Mouse (Mus musculus) CH12.LX (cell line): ENCODE data around the gene Gm21190. TPM values are rescaled to one million over a fixed set of nuclear protein-coding genes. Genes with fewer than 3 reads are reported as not detected.
A peak's percentile ranks its signal among the peaks of the same experiment; 100 is the strongest.
"Not testable (repeated sequence)": the region's sequence is repeated elsewhere in the genome, so short reads cannot be mapped to it uniquely, and the experiment has no call there.

ENCODE experiments used
- DNase-seq: peaks from one replicate; pipeline ENCODE4 v3.0.0-alpha.2; 2013; ENCODE audit errors: extremely low read depth
- H3K27ac ChIP-seq: 2 replicates; pipeline ENCODE4 v1.5.1; 2012; ENCODE audit warnings: low read depth, mild to moderate bottlenecking, control low read depth, moderate library complexity; ENCODE audit not compliant: insufficient read depth
- H3K27me3 ChIP-seq: replicated peaks from 2 replicates; pipeline ENCODE3; 2012; ENCODE audit warnings: inconsistent platforms
- H3K36me3 ChIP-seq, 2 experiments: replicated peaks in 1 of 2; 2 replicates each; pipeline versions ENCODE3 to v1.6.1; 2012; ENCODE audit warnings: inconsistent platforms in 1 of 2, low read length in 1 of 2, mild to moderate bottlenecking in 1 of 2, mixed read lengths in 1 of 2, moderate library complexity in 1 of 2; ENCODE audit not compliant: control insufficient read depth in 1 of 2, insufficient read depth in 1 of 2
- H3K4me1 ChIP-seq, 2 experiments: 2 replicates each; pipeline ENCODE4 v1.6.1; 2012; ENCODE audit warnings: inconsistent platforms in 1 of 2, moderate library complexity in 1 of 2; ENCODE audit not compliant: insufficient read depth in 2 of 2, control insufficient read depth in 1 of 2
- H3K4me2 ChIP-seq: 2 replicates; pipeline ENCODE4 v1.6.1; 2012; ENCODE audit warnings: low read depth, mild to moderate bottlenecking, control low read depth; ENCODE audit not compliant: poor library complexity, insufficient read depth, severe bottlenecking
- H3K4me3 ChIP-seq, 3 experiments: fragments of 150-350 bp in 1 of 3; sonication (generic) in 1 of 3; replicated peaks in 1 of 3; 2 replicates each; pipeline versions ENCODE3 to v1.5.1; 2011 to 2012; ENCODE audit warnings: low read depth in 2 of 3, low read length in 2 of 3, mild to moderate bottlenecking in 2 of 3, moderate library complexity in 2 of 3, control low read depth in 1 of 3, improper control_type of control experiment in 1 of 3, inconsistent platforms in 1 of 3, mixed read lengths in 1 of 3; ENCODE audit not compliant: poor library complexity in 1 of 3
- H3K79me2 ChIP-seq: replicated peaks from 2 replicates; pipeline ENCODE4 v1.6.1; 2012; ENCODE audit warnings: mild to moderate bottlenecking, moderate library complexity; ENCODE audit not compliant: control insufficient read depth, poor library complexity, insufficient read depth, severe bottlenecking; ENCODE audit errors: extremely low read depth
- H3K9ac ChIP-seq: 2 replicates; pipeline ENCODE4 v1.6.1; 2012; ENCODE audit warnings: low read depth, mild to moderate bottlenecking, control low read depth, moderate library complexity; ENCODE audit not compliant: insufficient read depth
- H3K9me3 ChIP-seq: replicated peaks from 2 replicates; pipeline ENCODE3; 2012; ENCODE audit warnings: low read length, inconsistent platforms, mixed read lengths
- CHD2 ChIP-seq: IDR thresholded peaks from 2 replicates; pipeline ENCODE4 v1.6.1; 2011; ENCODE audit warnings: low read length, improper control_type of control experiment
- CTCF ChIP-seq, 2 experiments: IDR thresholded peaks in 1 of 2; conservative IDR thresholded peaks in 1 of 2; 2 replicates each; pipeline ENCODE4 v1.5.1; 2011 to 2012; ENCODE audit warnings: low read depth in 2 of 2, low read length in 2 of 2, improper control_type of control experiment in 1 of 2, inconsistent platforms in 1 of 2, mild to moderate bottlenecking in 1 of 2, moderate library complexity in 1 of 2
- MAX ChIP-seq: IDR thresholded peaks from 2 replicates; pipeline ENCODE4 v1.6.1; 2011; ENCODE audit warnings: low read length, improper control_type of control experiment
- NRF1 ChIP-seq: IDR thresholded peaks from 2 replicates; pipeline ENCODE4 v1.6.1; 2014; ENCODE audit warnings: low read depth, mild to moderate bottlenecking, inconsistent platforms, low read length, improper control_type of control experiment, moderate library complexity
- RAD21 ChIP-seq: IDR thresholded peaks from 2 replicates; pipeline ENCODE4 v1.6.1; 2011; ENCODE audit warnings: low read depth, mild to moderate bottlenecking, low read length, improper control_type of control experiment, moderate library complexity
- RCOR1 ChIP-seq: conservative IDR thresholded peaks from 2 replicates; pipeline ENCODE4 v1.6.1; 2012; ENCODE audit warnings: low read depth, mild to moderate bottlenecking, inconsistent platforms, low read length, improper control_type of control experiment
- SMC3 ChIP-seq: IDR thresholded peaks from 2 replicates; pipeline ENCODE4 v1.6.1; 2011; ENCODE audit warnings: low read depth, low read length, improper control_type of control experiment
- dilution Hi-C: fragments of 300-500 bp; cut with MboI; formaldehyde crosslinking; loops from 2 replicates; pipeline ENCODE4 v1.14.3; 2020; ENCODE audit warnings: low sequenced_read_pairs; ENCODE audit not compliant: extremely low pct_unique_long_range_greater_than_20kb, extremely low pct_ligation_motif_present
- in situ Hi-C: fragments of 300-500 bp; cut with MboI; formaldehyde crosslinking; loops from 3 replicates; pipeline ENCODE4 v1.14.3; 2019; ENCODE audit warnings: low sequenced_read_pairs, low pct_ligation_motif_present, low pct_unique_long_range_greater_than_20kb, mixed read lengths
- polyA plus RNA-seq: library from polyadenylated mRNA; unstranded; fragments of >175 nt; gene quantifications from 2 replicates; pipeline ENCODE4 v1.2.1, GENCODE M21; 2012; ENCODE audit warnings: low read depth; ENCODE audit not compliant: insufficient read length
- total RNA-seq, 2 experiments: library from RNA; depleted of rRNA; stranded (reverse); fragments of 300-350 nt in 1 of 2; fragments of >200 nt in 1 of 2; gene quantifications; 2 replicates each; pipeline ENCODE4 v1.2.3; 2012 to 2014

The Gm21190 gene
- total and polyA plus RNA-seq, 3 experiments: not detected

DNA sequence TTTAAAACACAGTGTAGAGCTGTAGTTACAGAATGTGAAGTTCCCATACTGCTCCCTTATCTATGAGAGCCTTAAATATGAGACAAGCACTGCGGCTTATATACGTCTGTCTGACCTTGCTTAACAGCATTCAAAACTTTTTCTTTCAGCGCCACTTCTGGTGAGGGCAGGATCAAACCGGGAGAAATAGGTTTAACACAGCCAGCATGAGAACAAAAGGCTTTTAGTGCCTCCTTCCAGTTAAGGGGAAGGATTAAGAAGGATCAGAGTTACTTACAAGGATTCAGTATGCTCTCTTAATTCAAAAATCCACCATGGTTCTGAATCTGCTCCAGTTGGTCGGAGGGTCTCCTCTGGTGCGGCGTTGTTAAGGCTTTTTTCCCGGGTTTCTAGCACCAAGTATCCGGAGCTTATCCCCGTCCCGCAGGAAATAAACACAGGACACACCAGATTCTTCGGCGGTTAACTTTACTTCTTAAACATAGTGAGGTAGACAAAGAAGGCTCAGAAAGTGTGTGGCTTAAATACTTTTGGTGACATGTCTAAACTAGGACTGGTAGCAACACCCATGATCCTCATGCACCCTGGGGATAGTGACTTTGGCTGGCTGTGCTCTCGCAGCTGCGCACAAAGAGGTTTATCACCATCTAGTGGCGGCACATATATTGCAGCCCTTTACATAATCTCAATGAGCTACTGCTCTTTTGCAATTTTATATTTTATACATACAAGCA, 22.3 kb downstream of the Gm21190 start:
- peak; percentile 70 for DNase-seq
- H3K4me2 ChIP-seq: no peak overlapping the region
- H3K79me2 ChIP-seq: no peaks in the 10 kb centered on the region
- no peaks in the 10 kb centered on the region for H3K4me1 ChIP-seq
- no peaks in the 10 kb centered on the region for H3K9me3 ChIP-seq
- dilution Hi-C loops (no loop called here), in situ Hi-C loops (no loop called here)
- no peak overlapping the region for H3K4me3 ChIP-seq
- H3K36me3 ChIP-seq: no peaks in the 10 kb centered on the region
- H3K9ac ChIP-seq: no peak overlapping the region
- TF ChIP-seq CTCF (conservative IDR thresholded peaks at IDR 0.05 in 1 of 2, IDR thresholded peaks at IDR 0.05 in 1 of 2; ENCODE audit: low read depth in 2 of 2, low read length in 2 of 2) (peak; percentile 72 to 85), CHD2 (no peak), RCOR1 (no peak), SMC3 (peak; percentile 49; the same call in 1 of the 2 replicates), MAX (no peak), NRF1 (peak; percentile 67), RAD21 (peak; percentile 51)
- H3K27me3 ChIP-seq: no peaks in the 10 kb centered on the region
- no peak overlapping the region for H3K27ac ChIP-seq

DNA sequence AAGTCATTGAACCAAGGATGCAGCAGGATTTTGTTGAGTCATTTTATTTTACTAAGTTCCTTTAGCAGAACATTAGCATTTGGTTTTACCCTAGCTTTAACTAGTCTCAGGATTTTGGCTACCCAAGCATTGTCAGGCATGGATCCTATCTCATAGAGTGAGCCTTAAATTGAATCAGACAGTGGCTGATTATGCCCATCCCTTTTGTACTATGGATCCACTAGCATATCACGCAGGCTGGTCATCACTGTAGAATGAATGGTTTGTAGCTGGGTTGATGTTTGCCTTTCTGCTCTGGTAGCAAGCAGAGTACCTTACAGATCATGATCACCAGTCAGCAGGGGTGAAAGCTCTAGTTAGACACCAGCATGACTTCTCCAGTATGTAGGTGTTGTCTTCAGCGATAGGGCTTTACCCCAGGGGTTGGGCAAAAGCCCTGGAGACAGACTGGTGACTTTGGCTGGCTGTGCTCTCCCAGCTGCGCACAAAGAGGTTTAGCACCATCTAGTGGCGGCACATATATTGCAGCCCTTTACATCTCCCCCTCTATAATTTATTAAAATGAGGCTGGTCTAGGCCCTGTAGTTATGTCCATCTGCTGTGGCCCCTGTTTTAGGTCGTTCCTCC, 30.1 kb downstream of the Gm21190 start:
- H3K79me2 ChIP-seq, H3K4me3 ChIP-seq, H3K9me3 ChIP-seq, H3K27me3 ChIP-seq, H3K4me1 ChIP-seq, H3K27ac ChIP-seq, H3K4me2 ChIP-seq, in situ Hi-C loops, dilution Hi-C loops, H3K9ac ChIP-seq, H3K36me3 ChIP-seq: not testable (repeated sequence)
- TF ChIP-seq CTCF (conservative IDR thresholded peaks at IDR 0.05 in 1 of 2, IDR thresholded peaks at IDR 0.05 in 1 of 2; ENCODE audit: low read depth in 2 of 2, low read length in 2 of 2): peak; percentile 34 to 40; a peak in 3 of 4 replicates
- peak; percentile 12 for TF ChIP-seq RAD21
- peak; percentile 39 for DNase-seq

DNA sequence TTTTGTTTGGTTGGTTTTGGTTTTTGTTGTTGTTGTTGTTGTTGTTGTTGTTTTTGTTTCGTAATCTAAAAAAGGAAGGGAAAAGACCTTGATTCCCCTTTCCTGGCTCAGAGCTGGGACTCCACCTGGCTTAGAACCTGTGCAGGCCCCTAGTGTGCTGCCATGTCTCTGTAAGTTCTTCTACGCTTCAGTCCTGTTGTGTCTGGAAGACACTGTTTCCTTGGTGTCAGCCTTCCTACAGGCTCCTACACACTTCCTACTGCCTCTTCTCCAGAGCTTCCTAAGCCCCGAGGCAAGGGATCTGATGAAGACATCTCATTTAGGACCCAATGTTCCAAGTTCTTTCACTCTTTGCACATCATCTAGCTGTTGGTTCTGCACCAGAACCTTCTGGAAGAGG, 30.7 kb downstream of the Gm21190 start:
- H3K4me1 ChIP-seq, H3K4me2 ChIP-seq, H3K27ac ChIP-seq, dilution Hi-C loops, H3K4me3 ChIP-seq, H3K79me2 ChIP-seq, H3K27me3 ChIP-seq, H3K9me3 ChIP-seq, H3K9ac ChIP-seq, in situ Hi-C loops, DNase-seq, H3K36me3 ChIP-seq: not testable (repeated sequence)

DNA sequence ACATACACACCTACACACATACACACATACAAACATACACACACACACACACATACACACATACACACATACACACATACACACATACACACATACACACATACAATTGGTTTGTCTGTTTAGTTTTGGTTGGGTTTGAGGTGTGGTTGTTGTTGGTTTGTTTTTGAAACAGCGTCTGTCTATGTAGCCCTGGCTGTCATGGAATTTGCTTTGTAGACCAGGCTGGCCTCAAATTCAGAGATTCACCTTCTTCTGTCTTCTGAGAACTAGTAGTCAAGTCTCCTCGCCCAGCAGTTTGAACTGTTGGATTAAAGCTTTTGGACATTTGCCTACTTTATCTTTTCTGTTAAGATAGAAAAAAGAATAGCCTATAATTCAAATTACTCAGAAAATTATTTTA, 38.1 kb downstream of the Gm21190 start:
- in situ Hi-C loops, H3K4me2 ChIP-seq, H3K9me3 ChIP-seq, H3K79me2 ChIP-seq, dilution Hi-C loops, H3K27ac ChIP-seq, H3K9ac ChIP-seq, H3K27me3 ChIP-seq, H3K4me3 ChIP-seq, DNase-seq, H3K4me1 ChIP-seq, H3K36me3 ChIP-seq: not testable (repeated sequence)
